9 mouse cellular contexts compared by ENCODE assay signal in genomic region chr11:6603887-6604603, GRCm38 (mm10). TPM values are rescaled to one million over a fixed set of nuclear protein-coding genes. Genes with fewer than 3 reads are reported as not detected.
A peak's percentile ranks its signal among the peaks of the same experiment; 100 is the strongest.
DNase-seq lines count a peak whose midpoint lies in the region; ATAC-seq lines count a peak whose summit lies in the region.
"Had no signal": no experiment of that assay in that cellular context is flagged by ENCODE, and none has a peak within 500 bp of the region (broad histone marks: within the 10 kb centered on the region; RNA-seq: fewer than 3 reads in every experiment).

No protein-coding gene starts in this region.

- 21% methylated on average over 12 of the region's 12 CpGs for WGBS in heart, embryonic 12.5 days
- 37% methylated on average over 12 of the region's 12 CpGs for WGBS in midbrain, embryonic 11.5 days

- peak; percentile 74 for DNase-seq in layer of hippocampus, adult 9-11 months
- DNase-seq in layer of hippocampus, postnatal 36 days, result no peak
- peak; percentile 81 for DNase-seq in cerebellum, adult 9-10 months
- peak; percentile 32 to 39 for DNase-seq in kidney, postnatal 36 days
- DNase-seq in midbrain, embryonic 11.5 days (ENCODE audit: low spot score, missing footprints), result no peak
- DNase-seq in urinary bladder, postnatal 36 days (ENCODE audit: low spot score in 2 of 2), result no peak
- DNase-seq in c-Kit-positive CD71-positive TER-119-positive erythroid progenitor cells, embryonic 14.5 days (ENCODE audit: low spot score), result no peak

- no peaks in the 10 kb centered on the region for H3K9me3 ChIP-seq in heart, embryonic 12.5 days (replicated peaks)
- no peaks in the 10 kb centered on the region for H3K9me3 ChIP-seq in midbrain, embryonic 11.5 days (ENCODE audit: control insufficient read depth, low read length)

- H3K36me3 ChIP-seq in heart, embryonic 12.5 days, result no peaks in the 10 kb centered on the region
- no peaks in the 10 kb centered on the region for H3K36me3 ChIP-seq in midbrain, embryonic 11.5 days (ENCODE audit: control insufficient read depth, insufficient read depth, low read length)

- H3K27ac ChIP-seq in heart, embryonic 12.5 days (ENCODE audit: poor library complexity, severe bottlenecking), result no peak overlapping the region
- H3K27ac ChIP-seq in midbrain, embryonic 11.5 days (ENCODE audit: low read depth, low read length), result no peak overlapping the region

- H3K4me3 ChIP-seq in heart, embryonic 12.5 days, result no peak overlapping the region
- peak overlapping the region; percentile 46 for H3K4me3 ChIP-seq in midbrain, embryonic 11.5 days (ENCODE audit: low read depth, low read length)

- H3K9ac ChIP-seq in heart, embryonic 12.5 days, result peak overlapping the region; percentile 6; the same call in 1 of the 2 replicates
- peak overlapping the region; percentile 51 for H3K9ac ChIP-seq in midbrain, embryonic 11.5 days (ENCODE audit: low read length)

- ATAC-seq in heart, embryonic 12.5 days (ENCODE audit: insufficient number of reproducible peaks, low FRiP score), result peak; percentile 68
- ATAC-seq in midbrain, embryonic 11.5 days (ENCODE audit: low FRiP score), result no peak

- H3K27me3 ChIP-seq in heart, embryonic 12.5 days (replicated peaks), result peaks cover 81% of the 10 kb centered on the region
- no peaks in the 10 kb centered on the region for H3K27me3 ChIP-seq in midbrain, embryonic 11.5 days (ENCODE audit: control insufficient read depth, insufficient read depth, low read length)

- peaks cover 42% of the 10 kb centered on the region for H3K4me1 ChIP-seq in heart, embryonic 12.5 days (replicated peaks)
- H3K4me1 ChIP-seq in midbrain, embryonic 11.5 days (ENCODE audit: control insufficient read depth, insufficient read depth, low read length), result peaks cover 25% of the 10 kb centered on the region

- peak overlapping the region; percentile 69 for H3K4me2 ChIP-seq in heart, embryonic 12.5 days
- H3K4me2 ChIP-seq in midbrain, embryonic 11.5 days, result peak overlapping the region; percentile 69

RNA-seq across cellular contexts. Expression of gene Nacad, which starts 1.8 kb away (rescaled TPM):
- 10 to 100 TPM; 39.0 to 48.5 TPM for total RNA-seq in layer of hippocampus, postnatal 36 days (2021)
- polyA plus RNA-seq in heart, embryonic 12.5 days (2016; fragmentation: Nextera tagmentation; extraction: Ambion mirVana), result 0.60 and 2.0 TPM in 2 replicates
- 37.1 and 38.4 TPM in 2 replicates for polyA plus RNA-seq in midbrain, embryonic 11.5 days (2014; fragmentation: Nextera tagmentation; extraction: Ambion mirVana)

RNA-seq across cellular contexts. Expression of gene Tbrg4, which starts 21.8 kb away (rescaled TPM):
- total RNA-seq in layer of hippocampus, postnatal 36 days (2021), result 10 to 100 TPM; 40.4 to 47.9 TPM
- polyA plus RNA-seq in heart, embryonic 12.5 days (2016; fragmentation: Nextera tagmentation; extraction: Ambion mirVana), result 49.9 and 52.5 TPM in 2 replicates
- 35.5 and 38.3 TPM in 2 replicates for polyA plus RNA-seq in midbrain, embryonic 11.5 days (2014; fragmentation: Nextera tagmentation; extraction: Ambion mirVana)

RNA-seq across cellular contexts. Expression of gene Wap, which starts 34.4 kb away (rescaled TPM):
- total RNA-seq in layer of hippocampus, postnatal 36 days (2021), result not detected
- polyA plus RNA-seq in heart, embryonic 12.5 days (2016; fragmentation: Nextera tagmentation; extraction: Ambion mirVana), result not detected in 2 replicates
- polyA plus RNA-seq in midbrain, embryonic 11.5 days (2014; fragmentation: Nextera tagmentation; extraction: Ambion mirVana), result not detected in 2 replicates
- polyA plus RNA-seq: large intestine, adult 2 months had no signal

RNA-seq across cellular contexts. Expression of gene Ramp3, which starts 54.3 kb away (rescaled TPM):
- 1 to 10 TPM; 4.8 to 4.9 TPM for total RNA-seq in layer of hippocampus, postnatal 36 days (2021)
- polyA plus RNA-seq in heart, embryonic 12.5 days (2016; fragmentation: Nextera tagmentation; extraction: Ambion mirVana), result 1.7 and 2.4 TPM in 2 replicates
- 4.2 and 4.7 TPM in 2 replicates for polyA plus RNA-seq in midbrain, embryonic 11.5 days (2014; fragmentation: Nextera tagmentation; extraction: Ambion mirVana)

RNA-seq across cellular contexts. Expression of gene Ccm2, which starts 57.4 kb away (rescaled TPM):
- 10 to 100 TPM; 52.1 to 53.4 TPM for total RNA-seq in layer of hippocampus, postnatal 36 days (2021)
- polyA plus RNA-seq in heart, embryonic 12.5 days (2016; fragmentation: Nextera tagmentation; extraction: Ambion mirVana), result 61.2 and 64.1 TPM in 2 replicates
- 72.8 and 81.6 TPM in 2 replicates for polyA plus RNA-seq in midbrain, embryonic 11.5 days (2014; fragmentation: Nextera tagmentation; extraction: Ambion mirVana)

Comparison
In these comparisons a context has a peak if more than half of its experiments do, and no peak if none do; other contexts are left out.
1. DNase-seq: peak in layer of hippocampus, adult 9-11 months (single experiment), cerebellum, adult 9-10 months (single experiment) and kidney, postnatal 36 days (2 of 2); none in layer of hippocampus, postnatal 36 days (0 of 2), midbrain, embryonic 11.5 days (single experiment), urinary bladder, postnatal 36 days (0 of 2) and c-Kit-positive CD71-positive TER-119-positive erythroid progenitor cells, embryonic 14.5 days (single experiment).
2. RNA of gene Nacad, which starts 1.8 kb away (polyA plus RNA-seq): 37.1 to 38.4 TPM in midbrain, embryonic 11.5 days; 0.60 to 2.0 TPM in heart, embryonic 12.5 days; every median in the first group is over 10 times any median in the second.